Comparison of ENCODE assay signal across 29 mouse cellular contexts in genomic region chr16:11508341-11508740, GRCm38 (mm10).
DNase-seq lines count a peak whose midpoint lies in the region; ATAC-seq lines count a peak whose summit lies in the region.
"Had no signal": no experiment of that assay in that cellular context is flagged by ENCODE, and none has a peak within 500 bp of the region (broad histone marks: within the 10 kb centered on the region; RNA-seq: fewer than 3 reads in every experiment).

No protein-coding gene starts in this region.

- no peaks in the 10 kb centered on the region for H3K27me3 ChIP-seq in kidney, embryonic 14.5 days (ENCODE audit: control insufficient read depth, insufficient read depth, low read length)
- H3K27me3 ChIP-seq in kidney, embryonic 15.5 days: no peaks in the 10 kb centered on the region
- H3K27me3 ChIP-seq in hindbrain, embryonic 10.5 days (ENCODE audit: insufficient read depth, poor library complexity, severe bottlenecking): no peaks in the 10 kb centered on the region
- H3K27me3 ChIP-seq: CH12.LX; forebrain, embryonic 13.5 days; heart, embryonic 15.5 days; limb, embryonic 12.5 days; liver, embryonic 15.5 days; neural tube, embryonic 12.5 days had no signal

- no peak overlapping the region for H3K4me3 ChIP-seq in kidney, embryonic 14.5 days (ENCODE audit: low read length)
- no peak overlapping the region for H3K4me3 ChIP-seq in kidney, embryonic 15.5 days (replicated peaks)
- H3K4me3 ChIP-seq in hindbrain, embryonic 10.5 days: no peak overlapping the region
- H3K4me3 ChIP-seq: forebrain, embryonic 13.5 days; heart, embryonic 10.5 days; heart, embryonic 15.5 days; limb, embryonic 12.5 days; liver, embryonic 15.5 days; midbrain, embryonic 10.5 days; myocyte; neural tube, embryonic 12.5 days had no signal

- no peak for ATAC-seq in kidney, embryonic 14.5 days (ENCODE audit: low FRiP score, low TSS enrichment)
- peak; percentile 54; the same call in 1 of the 2 replicates for ATAC-seq in kidney, embryonic 15.5 days (replicated peaks; ENCODE audit: low FRiP score)
- ATAC-seq: forebrain, embryonic 13.5 days had no signal

- no peak overlapping the region for H3K4me2 ChIP-seq in kidney, embryonic 14.5 days (replicated peaks; ENCODE audit: low read depth, low read length)
- no peak overlapping the region for H3K4me2 ChIP-seq in kidney, embryonic 15.5 days
- H3K4me2 ChIP-seq: forebrain, embryonic 13.5 days; heart, embryonic 15.5 days; hindbrain, embryonic 14.5 days; limb, embryonic 12.5 days; liver, embryonic 15.5 days; lung, embryonic 14.5 days; neural tube, embryonic 12.5 days had no signal

- no peak overlapping the region for H3K9ac ChIP-seq in kidney, embryonic 14.5 days (ENCODE audit: low read depth, low read length)
- H3K9ac ChIP-seq in kidney, embryonic 15.5 days: no peak overlapping the region
- H3K9ac ChIP-seq: forebrain, embryonic 13.5 days; heart, embryonic 15.5 days; hindbrain, embryonic 14.5 days; limb, embryonic 12.5 days; liver, embryonic 15.5 days; lung, embryonic 14.5 days; neural tube, embryonic 12.5 days had no signal

- H3K36me3 ChIP-seq in kidney, embryonic 14.5 days (ENCODE audit: control insufficient read depth, insufficient read depth, low read length): no peaks in the 10 kb centered on the region
- H3K36me3 ChIP-seq in kidney, embryonic 15.5 days: peaks cover 10% of the 10 kb centered on the region; the same call in 1 of the 2 replicates
- H3K36me3 ChIP-seq in hindbrain, embryonic 10.5 days: no peaks in the 10 kb centered on the region
- H3K36me3 ChIP-seq: heart, embryonic 10.5 days; heart, embryonic 15.5 days; liver, embryonic 15.5 days; midbrain, embryonic 10.5 days; neural tube, embryonic 12.5 days had no signal

- DNase-seq in kidney, adult 11 months: peak; percentile 85
- peak; percentile 67 to 88 for DNase-seq in kidney, postnatal 25 days
- no peak for DNase-seq in left cerebral cortex, postnatal 10 days (ENCODE audit: extremely low spot score in 1 of 2, low spot score in 2 of 2)
- DNase-seq in hindbrain, embryonic 10.5 days (ENCODE audit: low spot score): no peak
- DNase-seq in gastrocnemius, postnatal 10 days: no peak
- DNase-seq: adrenal gland, postnatal 10 days; cerebellum, adult 8-10 months; cerebellum, postnatal 25 days; gastrocnemius, postnatal 25 days; heart, adult 11 months; heart, postnatal 4 days; layer of hippocampus, adult 9-11 months; lung, embryonic 14.5 days; lung, postnatal 14 days; right cerebral cortex, adult 18-20 months; thymus, adult 2 months; thymus, postnatal 4 days had no signal

- H3K9me3 ChIP-seq in kidney, embryonic 14.5 days (ENCODE audit: control insufficient read depth, low read length): no peaks in the 10 kb centered on the region
- H3K9me3 ChIP-seq in kidney, embryonic 15.5 days (replicated peaks): no peaks in the 10 kb centered on the region
- H3K9me3 ChIP-seq in hindbrain, embryonic 10.5 days: no peaks in the 10 kb centered on the region
- H3K9me3 ChIP-seq: forebrain, embryonic 13.5 days; heart, embryonic 10.5 days; heart, embryonic 15.5 days; limb, embryonic 12.5 days; liver, embryonic 15.5 days; midbrain, embryonic 10.5 days; neural tube, embryonic 12.5 days had no signal

- no peak overlapping the region for H3K27ac ChIP-seq in kidney, embryonic 14.5 days (ENCODE audit: low read depth, low read length)
- peak overlapping the region; percentile 72; the same call in 1 of the 2 replicates for H3K27ac ChIP-seq in kidney, embryonic 15.5 days
- H3K27ac ChIP-seq in hindbrain, embryonic 10.5 days: no peak overlapping the region
- H3K27ac ChIP-seq: forebrain, embryonic 13.5 days; heart, embryonic 10.5 days; heart, embryonic 15.5 days; hindbrain, embryonic 14.5 days; limb, embryonic 12.5 days; liver, embryonic 15.5 days; midbrain, embryonic 10.5 days; neural tube, embryonic 12.5 days had no signal

- intact Hi-C loops in left cerebral cortex, postnatal 10 days (cut with DNase I): no loop called here

- 0 out of 2 replicates have a peak, but pooled peaks cover 10% of the 10 kb centered on the region for H3K4me1 ChIP-seq in kidney, embryonic 14.5 days (ENCODE audit: control insufficient read depth, insufficient read depth, low read length)
- peaks cover 32% of the 10 kb centered on the region for H3K4me1 ChIP-seq in kidney, embryonic 15.5 days
- H3K4me1 ChIP-seq in hindbrain, embryonic 10.5 days (replicated peaks): no peaks in the 10 kb centered on the region
- H3K4me1 ChIP-seq: liver, embryonic 15.5 days; midbrain, embryonic 10.5 days; neural tube, embryonic 12.5 days had no signal

- 70% methylated on average over 7 of the region's 7 CpGs for WGBS in kidney, embryonic 14.5 days
- 69% methylated on average over 7 of the region's 7 CpGs for WGBS in kidney, embryonic 15.5 days
- 91% methylated on average over 7 of the region's 7 CpGs for WGBS in hindbrain, embryonic 10.5 days

Comparison
In these comparisons a context has a peak if more than half of its experiments do, and no peak if none do; other contexts are left out.
1. DNase-seq: peak in kidney, adult 11 months (single experiment) and kidney, postnatal 25 days (2 of 2); none in left cerebral cortex, postnatal 10 days (0 of 2), hindbrain, embryonic 10.5 days (single experiment) and gastrocnemius, postnatal 10 days (single experiment).